Mouse (Mus musculus) embryonic facial prominence, embryonic 15.5 days (tissue): ENCODE measurements around the gene Fam19a5. TPM values are rescaled to one million over a fixed set of nuclear protein-coding genes. Genes with fewer than 3 reads are reported as not detected.

ENCODE experiments used
- ATAC-seq: fragments of 200-750 bp; cut with Nextera tagmentation; 2 replicates; pipeline ENCODE4 v1.8.0; 2017; ENCODE audit warnings: low read depth, moderate TSS enrichment; ENCODE audit not compliant: insufficient number of reproducible peaks, low FRiP score, low TSS enrichment
- H3K27ac ChIP-seq: fragments of 300-500 bp; sonication (generic); replicated peaks from 2 replicates; pipeline ENCODE4 v1.5.1; 2015; ENCODE audit warnings: mild to moderate bottlenecking, inconsistent platforms
- H3K27me3 ChIP-seq: fragments of 300-500 bp; sonication (generic); 2 replicates; pipeline ENCODE4 v1.6.1; 2015; ENCODE audit warnings: inconsistent platforms
- H3K36me3 ChIP-seq: fragments of 300-500 bp; sonication (generic); 2 replicates; pipeline ENCODE4 v1.6.1; 2015; ENCODE audit warnings: mild to moderate bottlenecking, inconsistent platforms
- H3K4me1 ChIP-seq: fragments of 300-500 bp; sonication (generic); 2 replicates; pipeline ENCODE4 v1.6.1; 2015; ENCODE audit warnings: inconsistent platforms
- H3K4me2 ChIP-seq: fragments of 300-500 bp; sonication (generic); replicated peaks from 2 replicates; pipeline ENCODE4 v1.6.1; 2015; ENCODE audit warnings: mild to moderate bottlenecking, inconsistent platforms
- H3K4me3 ChIP-seq: fragments of 300-500 bp; sonication (generic); replicated peaks from 2 replicates; pipeline ENCODE4 v1.5.1; 2015; ENCODE audit warnings: mild to moderate bottlenecking, inconsistent platforms
- H3K9ac ChIP-seq: fragments of 300-500 bp; sonication (generic); 2 replicates; pipeline ENCODE4 v1.6.1; 2015; ENCODE audit warnings: inconsistent platforms
- H3K9me3 ChIP-seq: fragments of 300-500 bp; sonication (generic); replicated peaks from 2 replicates; pipeline ENCODE4 v1.6.1; 2016; ENCODE audit warnings: inconsistent platforms
- WGBS: fragments of 180-500 bp; shearing (Covaris S2); methylation state at CpG from one replicate; pipeline ENCODE4 v1.1.7; 2015; 5-methylcytosine and 5-hydroxymethylcytosine counted together
- polyA plus RNA-seq: library from polyadenylated mRNA; unstranded; fragments of >200 nt; fragmentation: Nextera tagmentation; extraction: Ambion mirVana; gene quantifications from 2 replicates; pipeline ENCODE4 v1.2.1, GENCODE M21; 2015

Gene Fam19a5
- polyA plus RNA-seq, 1 experiment from 2014 or later = 4.1 TPM

DNA sequence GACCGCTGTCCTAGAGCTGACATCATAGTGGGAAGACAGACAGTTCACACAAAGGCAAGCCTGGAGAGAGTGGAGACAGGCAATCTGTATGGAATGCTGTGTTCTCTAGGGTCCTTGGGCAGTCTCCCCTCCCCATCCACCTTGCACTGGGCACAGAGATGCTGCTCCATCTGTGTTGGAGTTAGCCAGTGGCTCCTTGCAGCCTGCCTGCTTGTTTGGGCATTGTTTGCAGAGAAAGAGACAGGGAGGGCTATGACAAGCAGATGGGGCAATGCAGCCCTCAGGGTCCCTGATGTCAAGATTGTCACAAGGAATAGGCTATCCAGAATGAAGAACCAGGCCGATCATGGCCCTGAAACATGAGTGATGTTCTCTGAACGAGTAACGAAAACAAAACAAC, 5.6 kb downstream of the Fam19a5 start:
- Histone ChIP-seq H3K9ac (no peak overlapping the region), H3K4me1 (peaks cover 8% of the 10 kb centered on the region), H3K27ac (no peak overlapping the region), H3K27me3 (peaks cover 55% of the 10 kb centered on the region), H3K9me3 (no peaks in the 10 kb centered on the region), H3K4me2 (no peak overlapping the region), H3K36me3 (no peaks in the 10 kb centered on the region), H3K4me3 (no peak overlapping the region)
- ATAC-seq = no peak
- WGBS = 73% methylated on average over 4 of the region's 4 CpGs

DNA sequence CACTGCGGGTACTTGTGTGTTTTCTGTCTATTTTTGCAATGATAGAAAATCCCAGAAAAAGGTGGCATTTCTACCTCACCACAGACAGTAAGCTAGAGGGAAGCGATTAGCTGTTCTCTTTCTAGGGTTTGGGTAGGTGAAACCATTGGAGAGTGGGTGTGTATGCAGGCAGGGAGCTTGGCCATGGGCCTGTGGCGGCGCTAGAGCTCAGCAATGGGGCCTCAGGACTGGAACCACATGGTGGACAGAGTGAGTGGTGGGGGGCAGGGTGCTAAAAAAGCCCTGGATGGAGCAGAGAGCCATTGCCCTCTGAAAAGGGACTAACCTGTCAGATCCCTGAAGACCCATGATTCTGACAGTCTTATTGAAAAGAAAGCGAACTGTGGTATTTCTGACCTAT, 6.7 kb downstream of the Fam19a5 start:
- 49% methylated on average over 5 of the region's 5 CpGs for WGBS
- H3K36me3 ChIP-seq = no peaks in the 10 kb centered on the region
- H3K4me1 ChIP-seq = no peaks in the 10 kb centered on the region
- no peaks in the 10 kb centered on the region for H3K9me3 ChIP-seq
- H3K27ac ChIP-seq = no peak overlapping the region
- H3K27me3 ChIP-seq = peaks cover 45% of the 10 kb centered on the region
- no peak overlapping the region for H3K4me2 ChIP-seq
- no peak overlapping the region for H3K9ac ChIP-seq
- H3K4me3 ChIP-seq = no peak overlapping the region
- no peak for ATAC-seq

- 54% methylated on average over 8 of the region's 8 CpGs for WGBS
- Histone ChIP-seq H3K9ac (no peak overlapping the region), H3K9me3 (no peaks in the 10 kb centered on the region), H3K36me3 (no peaks in the 10 kb centered on the region), H3K4me2 (no peak overlapping the region), H3K27me3 (peaks cover 37% of the 10 kb centered on the region), H3K4me3 (no peak overlapping the region), H3K4me1 (no peaks in the 10 kb centered on the region), H3K27ac (no peak overlapping the region)
- ATAC-seq = no peak
These were observed 7.5 kb downstream of the Fam19a5 start for GRCm38 (mm10) chr15:87551556-87551955.

GRCm38 (mm10) chr15:87555811-87556210, 11.7 kb downstream of the Fam19a5 start:
- H3K4me3 ChIP-seq = no peak overlapping the region
- no peak overlapping the region for H3K4me2 ChIP-seq
- no peaks in the 10 kb centered on the region for H3K9me3 ChIP-seq
- no peak overlapping the region for H3K9ac ChIP-seq
- WGBS = 77% methylated on average over 9 of the region's 9 CpGs
- H3K27me3 ChIP-seq = peaks cover under 1% of the 10 kb centered on the region; the same call in 1 of the 2 replicates
- H3K4me1 ChIP-seq = no peaks in the 10 kb centered on the region
- H3K36me3 ChIP-seq = no peaks in the 10 kb centered on the region
- no peak overlapping the region for H3K27ac ChIP-seq
- ATAC-seq = no peak

- H3K27me3 ChIP-seq = no peaks in the 10 kb centered on the region
- H3K9me3 ChIP-seq = no peaks in the 10 kb centered on the region
- ATAC-seq = no peak
- no peak overlapping the region for H3K4me2 ChIP-seq
- no peak overlapping the region for H3K9ac ChIP-seq
- H3K27ac ChIP-seq = no peak overlapping the region
- no peaks in the 10 kb centered on the region for H3K4me1 ChIP-seq
- H3K36me3 ChIP-seq = no peaks in the 10 kb centered on the region
- 90% methylated on average over 5 of the region's 5 CpGs for WGBS
- no peak overlapping the region for H3K4me3 ChIP-seq
These were observed 20.2 kb downstream of the Fam19a5 start for GRCm38 (mm10) chr15:87564331-87564730.

GRCm38 (mm10) chr15:87566040-87566929, 22.2 kb downstream of the Fam19a5 start:
- 49% methylated on average over 11 of the region's 11 CpGs for WGBS
- no peak for ATAC-seq
- H3K27me3 ChIP-seq = no peaks in the 10 kb centered on the region
- H3K4me2 ChIP-seq = no peak overlapping the region
- H3K9ac ChIP-seq = no peak overlapping the region
- H3K27ac ChIP-seq = no peak overlapping the region
- H3K36me3 ChIP-seq = no peaks in the 10 kb centered on the region
- H3K9me3 ChIP-seq = no peaks in the 10 kb centered on the region
- no peaks in the 10 kb centered on the region for H3K4me1 ChIP-seq
- no peak overlapping the region for H3K4me3 ChIP-seq

GRCm38 (mm10) chr15:87570182-87570581, 26.1 kb downstream of the Fam19a5 start:
- H3K4me3 ChIP-seq = no peak overlapping the region
- H3K9me3 ChIP-seq = no peaks in the 10 kb centered on the region
- H3K27me3 ChIP-seq = no peaks in the 10 kb centered on the region
- H3K27ac ChIP-seq = no peak overlapping the region
- ATAC-seq = no peak
- no peaks in the 10 kb centered on the region for H3K4me1 ChIP-seq
- H3K9ac ChIP-seq = no peak overlapping the region
- H3K36me3 ChIP-seq = no peaks in the 10 kb centered on the region
- H3K4me2 ChIP-seq = no peak overlapping the region
- WGBS = 78% methylated on average over 11 of the region's 11 CpGs

- 86% methylated on average over 5 of the region's 5 CpGs for WGBS
- Histone ChIP-seq H3K4me3 (no peak overlapping the region), H3K27ac (no peak overlapping the region), H3K9ac (no peak overlapping the region), H3K4me2 (no peak overlapping the region), H3K9me3 (no peaks in the 10 kb centered on the region), H3K27me3 (no peaks in the 10 kb centered on the region), H3K4me1 (0 out of 2 replicates have a peak, but pooled peaks cover 9% of the 10 kb centered on the region), H3K36me3 (no peaks in the 10 kb centered on the region)
- no peak for ATAC-seq
These were observed 35.8 kb downstream of the Fam19a5 start for GRCm38 (mm10) chr15:87579861-87580260.

GRCm38 (mm10) chr15:87583921-87584621, 40.0 kb downstream of the Fam19a5 start:
- no peak overlapping the region for H3K27ac ChIP-seq
- H3K36me3 ChIP-seq = no peaks in the 10 kb centered on the region
- WGBS = 48% methylated on average over 26 of the region's 26 CpGs
- H3K9me3 ChIP-seq = no peaks in the 10 kb centered on the region
- H3K4me1 ChIP-seq = 0 out of 2 replicates have a peak, but pooled peaks cover 9% of the 10 kb centered on the region
- no peak for ATAC-seq
- H3K4me3 ChIP-seq = no peak overlapping the region
- H3K27me3 ChIP-seq = no peaks in the 10 kb centered on the region
- no peak overlapping the region for H3K9ac ChIP-seq
- H3K4me2 ChIP-seq = no peak overlapping the region

DNA sequence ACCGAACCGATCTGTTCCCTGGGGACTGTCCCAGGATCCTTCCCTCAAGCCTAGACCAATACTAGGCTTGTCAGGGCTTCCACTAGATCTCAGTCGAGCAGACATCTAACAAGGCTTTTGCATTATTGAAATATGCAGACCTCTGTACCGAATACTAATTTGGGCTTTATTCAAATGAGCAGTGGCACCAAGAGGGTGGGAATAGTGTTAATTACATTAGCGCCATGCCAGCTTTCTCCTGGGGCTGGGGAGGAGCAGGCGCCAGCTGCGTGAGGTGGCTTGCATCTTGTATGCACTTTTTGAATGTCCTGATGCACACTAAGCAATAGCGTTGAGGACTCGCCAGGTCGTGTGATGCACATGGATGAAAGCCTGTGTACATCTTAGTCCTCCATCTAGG, 46.9 kb downstream of the Fam19a5 start:
- no peak for ATAC-seq
- Histone ChIP-seq H3K4me2 (no peak overlapping the region), H3K27me3 (no peaks in the 10 kb centered on the region), H3K9me3 (no peaks in the 10 kb centered on the region), H3K9ac (no peak overlapping the region), H3K4me3 (no peak overlapping the region), H3K36me3 (no peaks in the 10 kb centered on the region), H3K27ac (no peak overlapping the region), H3K4me1 (no peaks in the 10 kb centered on the region)
- 94% methylated on average over 10 of the region's 10 CpGs for WGBS

GRCm38 (mm10) chr15:87596731-87597130, 52.6 kb downstream of the Fam19a5 start:
- WGBS = 79% methylated on average over 8 of the region's 8 CpGs
- no peak overlapping the region for H3K27ac ChIP-seq
- no peak overlapping the region for H3K4me2 ChIP-seq
- ATAC-seq = no peak
- no peak overlapping the region for H3K4me3 ChIP-seq
- no peaks in the 10 kb centered on the region for H3K9me3 ChIP-seq
- no peaks in the 10 kb centered on the region for H3K4me1 ChIP-seq
- no peak overlapping the region for H3K9ac ChIP-seq
- H3K36me3 ChIP-seq = no peaks in the 10 kb centered on the region
- no peaks in the 10 kb centered on the region for H3K27me3 ChIP-seq
